Mouse (Mus musculus): Measurements from ENCODE around the gene Hoxa4. TPM values are rescaled to one million over a fixed set of nuclear protein-coding genes. Genes with fewer than 3 reads are reported as not detected.

Hoxa4 gene
- total and polyA plus RNA-seq, 2 experiments from 2014 or later: 0.22 TPM; not detected in 1

DNA sequence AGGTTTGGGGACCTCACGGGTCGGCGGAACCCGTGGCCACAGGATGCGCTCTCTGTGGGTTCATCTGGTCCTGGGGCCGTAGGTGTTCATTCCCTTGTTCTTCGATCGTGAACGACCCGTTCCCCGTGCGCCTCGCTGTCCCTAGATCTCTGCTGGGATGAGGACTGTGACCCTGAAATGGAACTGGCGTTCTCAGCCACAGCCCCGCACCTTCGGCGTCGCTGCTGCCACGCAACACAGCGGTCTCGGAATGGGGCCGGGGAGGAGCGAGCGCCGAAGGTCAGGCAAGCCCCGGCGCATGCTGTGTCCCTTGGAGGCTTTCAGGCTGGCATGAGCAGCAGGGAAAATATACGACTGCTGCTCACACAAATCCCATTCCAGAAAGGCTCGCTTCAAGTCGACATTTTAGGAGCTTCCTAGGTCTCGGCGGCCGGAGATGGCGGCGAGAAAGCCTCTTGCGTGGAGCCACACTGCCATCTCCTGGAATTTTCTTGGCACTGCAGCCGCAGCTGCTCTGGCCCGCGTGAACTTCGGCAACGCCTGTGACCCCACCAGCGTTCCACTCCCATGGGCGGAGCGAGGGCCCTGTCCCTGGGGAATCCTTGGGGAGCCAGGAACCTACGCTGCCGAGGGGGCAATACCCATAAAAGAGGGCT lies 29.9 kb upstream of the Hoxa4 start, which contains the start of gene Hoxa7:
TSS of gene Hoxa7 (minus strand) at position 518 of the 656 bp plus-strand sequence.
- DNase-seq (ENCODE audit: low spot score) (peak; percentile 84), ATAC-seq (ENCODE audit: low FRiP score) (peak; percentile 75)
- WGBS: 1% methylated on average over 46 of the region's 46 CpGs
- Histone ChIP-seq H3K4me2 (ENCODE audit: low read depth, low read length, poor library complexity, severe bottlenecking) (peak within 1 kb of the TSS; percentile 84), H3K9me3 (ENCODE audit: low read length) (no peaks in the 10 kb centered on the region), H3K9ac (replicated peaks; ENCODE audit: low read length, poor library complexity, severe bottlenecking) (peak within 1 kb of the TSS; percentile 48), H3K4me3 (ENCODE audit: low read depth, low read length) (peak within 1 kb of the TSS; percentile 43), H3K27ac (ENCODE audit: low read depth, low read length) (no peak within 1 kb of the TSS), H3K27me3 (ENCODE audit: insufficient read depth, low read length) (peaks cover 91% of the 10 kb centered on the region), H3K4me1 (ENCODE audit: insufficient read depth, low read length) (no peaks in the 10 kb centered on the region), H3K36me3 (ENCODE audit: insufficient read depth, low read length) (no peaks in the 10 kb centered on the region)
- TF ChIP-seq CTCF (IDR thresholded peaks at IDR 0.05): peak; percentile 97

DNA sequence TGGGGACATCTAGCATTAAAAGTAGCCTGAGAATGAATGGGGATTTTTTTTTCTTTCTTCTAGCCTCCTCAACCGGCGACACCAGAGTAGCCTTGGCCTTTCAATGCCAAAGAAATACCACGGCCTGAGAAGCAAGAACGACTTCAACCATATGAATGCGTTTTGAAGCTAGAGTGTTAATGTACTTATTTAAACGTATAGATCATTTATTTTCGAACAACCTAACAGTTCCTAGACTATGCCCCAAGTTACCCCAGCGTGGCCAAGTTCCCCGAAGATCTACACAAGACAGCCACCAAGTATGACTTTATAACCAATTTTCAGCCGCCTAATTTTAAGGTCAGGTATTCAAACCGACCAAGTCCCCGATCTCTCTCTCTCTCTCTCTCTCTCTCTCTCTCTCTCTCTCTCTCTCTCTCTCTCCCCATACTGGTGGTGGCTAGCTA lies 29.3 kb upstream of the Hoxa4 start:
- Histone ChIP-seq H3K4me1 (ENCODE audit: insufficient read depth, low read length) (no peaks in the 10 kb centered on the region), H3K9me3 (ENCODE audit: low read length) (no peaks in the 10 kb centered on the region), H3K4me3 (ENCODE audit: low read depth, low read length) (peak overlapping the region; percentile 43), H3K9ac (replicated peaks; ENCODE audit: low read length, poor library complexity, severe bottlenecking) (no peak overlapping the region), H3K36me3 (ENCODE audit: insufficient read depth, low read length) (no peaks in the 10 kb centered on the region), H3K27me3 (ENCODE audit: insufficient read depth, low read length) (peaks cover 93% of the 10 kb centered on the region), H3K27ac (ENCODE audit: low read depth, low read length) (no peak overlapping the region), H3K4me2 (ENCODE audit: low read depth, low read length, poor library complexity, severe bottlenecking) (peak overlapping the region; percentile 84)
- TF ChIP-seq CTCF (IDR thresholded peaks at IDR 0.05): no peak
- ATAC-seq (ENCODE audit: low FRiP score) (no peak), DNase-seq (ENCODE audit: low spot score) (no peak)
- 11% methylated on average over 12 of the region's 12 CpGs for WGBS

DNA sequence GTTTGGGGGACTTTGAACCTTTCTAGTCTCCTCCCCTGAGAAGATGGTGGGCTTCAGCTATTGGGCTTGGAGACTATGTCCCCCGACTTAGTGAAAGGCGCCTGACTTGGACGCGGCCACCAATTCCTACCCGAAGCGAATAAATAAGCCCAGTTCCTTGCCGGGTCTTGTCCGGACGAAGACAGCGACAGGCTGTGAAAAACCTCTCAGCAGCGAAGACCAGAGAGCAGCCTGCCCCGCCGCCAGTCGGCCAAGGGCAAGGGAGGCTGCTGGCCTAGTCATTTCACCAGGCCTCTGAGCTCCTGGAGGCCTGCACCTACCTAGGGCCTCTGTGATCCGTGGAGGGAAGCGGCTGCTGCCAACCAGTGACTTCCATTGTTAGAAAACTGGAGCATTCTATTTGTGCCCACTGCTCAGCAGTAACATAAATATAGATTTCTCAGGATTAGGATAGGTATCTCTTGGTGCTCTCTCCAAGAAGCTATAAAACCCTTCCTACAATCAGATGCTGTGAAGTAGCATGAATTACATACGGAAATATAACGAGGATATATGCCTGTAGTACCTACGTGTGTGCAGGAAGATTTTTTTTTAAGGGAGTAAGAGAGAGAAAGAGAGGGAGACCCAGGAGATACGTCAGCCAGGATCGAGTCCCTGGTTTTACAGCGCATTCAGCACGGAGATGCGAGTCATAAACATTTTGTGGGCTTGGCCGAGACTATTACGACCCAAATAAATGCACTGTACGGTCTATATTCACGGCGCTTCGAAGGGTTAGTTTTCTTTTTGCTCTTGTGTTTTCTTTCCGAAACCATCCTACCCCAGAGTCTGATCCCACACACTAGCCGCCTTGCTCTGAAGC lies 28.7 kb upstream of the Hoxa4 start:
- H3K4me2 ChIP-seq (ENCODE audit: low read depth, low read length, poor library complexity, severe bottlenecking): no peak overlapping the region
- H3K9me3 ChIP-seq (ENCODE audit: low read length): no peaks in the 10 kb centered on the region
- TF ChIP-seq CTCF (IDR thresholded peaks at IDR 0.05): no peak
- H3K9ac ChIP-seq (replicated peaks; ENCODE audit: low read length, poor library complexity, severe bottlenecking): no peak overlapping the region
- peaks cover 93% of the 10 kb centered on the region for H3K27me3 ChIP-seq (ENCODE audit: insufficient read depth, low read length)
- ATAC-seq (ENCODE audit: low FRiP score) (no peak), DNase-seq (ENCODE audit: low spot score) (no peak)
- H3K4me1 ChIP-seq (ENCODE audit: insufficient read depth, low read length): no peaks in the 10 kb centered on the region
- H3K4me3 ChIP-seq (ENCODE audit: low read depth, low read length): no peak overlapping the region
- H3K27ac ChIP-seq (ENCODE audit: low read depth, low read length): no peak overlapping the region
- H3K36me3 ChIP-seq (ENCODE audit: insufficient read depth, low read length): no peaks in the 10 kb centered on the region
- 16% methylated on average over 32 of the region's 32 CpGs for WGBS

DNA sequence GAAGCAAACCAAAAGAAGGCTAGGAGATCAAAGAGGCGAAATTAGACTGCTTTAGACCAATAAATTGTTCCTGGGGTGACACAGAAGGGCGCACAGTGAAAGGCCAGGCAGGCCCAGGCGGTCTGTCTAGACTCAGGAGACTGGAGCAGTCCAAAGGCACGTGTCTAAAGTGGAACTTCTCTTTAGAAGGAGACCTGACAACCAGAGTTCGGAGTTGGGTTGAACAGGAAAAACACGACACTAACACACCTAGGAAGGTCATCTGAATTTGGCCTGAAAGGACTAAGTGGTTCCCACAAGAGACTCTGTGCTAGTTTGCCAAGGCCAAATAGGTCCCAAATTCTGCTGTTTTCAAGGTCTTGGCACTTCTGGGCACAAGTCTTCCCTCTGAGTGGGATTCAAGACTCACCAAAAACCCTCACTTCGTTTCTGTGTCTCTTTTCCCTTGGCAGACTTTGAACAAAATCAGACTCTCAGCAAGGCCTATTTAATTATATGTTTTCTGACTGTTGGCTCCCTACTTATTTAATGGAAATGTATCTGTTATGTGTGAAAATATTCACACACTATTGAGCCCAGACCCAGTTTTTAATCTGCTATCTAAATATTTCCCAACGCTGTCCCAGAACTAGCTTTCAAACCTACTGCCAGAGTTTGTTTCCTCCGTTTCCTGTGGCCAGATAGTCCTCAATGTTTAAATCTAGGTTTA lies 27.8 kb upstream of the Hoxa4 start:
- WGBS: 21% methylated on average over 9 of the region's 9 CpGs
- H3K9me3 ChIP-seq (ENCODE audit: low read length): no peaks in the 10 kb centered on the region
- peaks cover 93% of the 10 kb centered on the region for H3K27me3 ChIP-seq (ENCODE audit: insufficient read depth, low read length)
- H3K36me3 ChIP-seq (ENCODE audit: insufficient read depth, low read length): no peaks in the 10 kb centered on the region
- no peak overlapping the region for H3K4me3 ChIP-seq (ENCODE audit: low read depth, low read length)
- no peak overlapping the region for H3K4me2 ChIP-seq (ENCODE audit: low read depth, low read length, poor library complexity, severe bottlenecking)
- no peaks in the 10 kb centered on the region for H3K4me1 ChIP-seq (ENCODE audit: insufficient read depth, low read length)
- no peak overlapping the region for H3K9ac ChIP-seq (replicated peaks; ENCODE audit: low read length, poor library complexity, severe bottlenecking)
- DNase-seq (ENCODE audit: low spot score) (no peak), ATAC-seq (ENCODE audit: low FRiP score) (no peak)
- no peak overlapping the region for H3K27ac ChIP-seq (ENCODE audit: low read depth, low read length)
- TF ChIP-seq CTCF (IDR thresholded peaks at IDR 0.05): no peak

DNA sequence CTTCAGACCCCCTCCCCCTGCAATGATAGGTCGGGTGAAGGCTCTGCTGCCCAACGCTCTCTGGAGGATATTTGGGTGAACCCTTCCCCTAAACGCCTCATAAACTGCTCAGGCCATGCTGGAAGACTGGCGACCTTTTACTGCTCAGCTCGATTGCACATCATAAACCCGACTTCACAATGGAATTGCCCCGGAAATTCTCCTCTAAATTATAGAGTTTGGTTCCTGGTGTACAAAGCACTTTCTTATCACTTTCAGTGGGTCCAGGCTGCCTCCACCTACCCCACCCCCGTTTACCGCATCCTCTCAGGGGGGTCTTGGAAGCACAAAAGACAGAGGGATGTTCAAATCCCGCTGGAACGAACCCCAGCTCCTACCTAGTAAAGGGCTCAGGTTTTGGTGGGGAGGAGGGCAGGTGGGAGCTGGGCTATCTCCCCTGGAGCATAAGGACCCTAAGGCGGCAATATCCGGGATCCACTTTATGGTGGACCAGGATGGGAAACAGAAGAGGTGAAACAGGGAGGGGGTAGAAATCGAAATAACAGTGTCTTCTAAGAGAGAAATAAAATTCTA lies 27.2 kb upstream of the Hoxa4 start:
- no peak overlapping the region for H3K27ac ChIP-seq (ENCODE audit: low read depth, low read length)
- no peaks in the 10 kb centered on the region for H3K36me3 ChIP-seq (ENCODE audit: insufficient read depth, low read length)
- H3K4me2 ChIP-seq (ENCODE audit: low read depth, low read length, poor library complexity, severe bottlenecking): no peak overlapping the region
- no peak for TF ChIP-seq CTCF (IDR thresholded peaks at IDR 0.05)
- 11% methylated on average over 14 of the region's 14 CpGs for WGBS
- H3K9me3 ChIP-seq (ENCODE audit: low read length): no peaks in the 10 kb centered on the region
- H3K4me1 ChIP-seq (ENCODE audit: insufficient read depth, low read length): no peaks in the 10 kb centered on the region
- H3K27me3 ChIP-seq (ENCODE audit: insufficient read depth, low read length): peaks cover 94% of the 10 kb centered on the region
- ATAC-seq (ENCODE audit: low FRiP score): no peak
- no peak for DNase-seq (ENCODE audit: low spot score)
- H3K4me3 ChIP-seq (ENCODE audit: low read depth, low read length): no peak overlapping the region
- H3K9ac ChIP-seq (replicated peaks; ENCODE audit: low read length, poor library complexity, severe bottlenecking): no peak overlapping the region

Data from midbrain, postnatal 0 days (tissue).